Mouse (Mus musculus): ENCODE data around the gene Slc5a5.
"Not testable (repeated sequence)": the region's sequence is repeated elsewhere in the genome, so short reads cannot be mapped to it uniquely, and the experiment has no call there.

Slc5a5 gene

GRCm38 (mm10) chr8:70900872-70901387 is 8.4 kb upstream of the Slc5a5 start:
- DNase-seq = no peak

GRCm38 (mm10) chr8:70899226-70899625 is 6.7 kb upstream of the Slc5a5 start:
- no peak for DNase-seq

- DNase-seq = no peak
Measured at GRCm38 (mm10) chr8:70898661-70899198, 6.2 kb upstream of the Slc5a5 start.

- DNase-seq = peak; percentile 93
Measured at GRCm38 (mm10) chr8:70897681-70898413, 5.3 kb upstream of the Slc5a5 start.

GRCm38 (mm10) chr8:70897021-70897680 is 4.6 kb upstream of the Slc5a5 start, which contains the start of gene Rpl18a:
Gene Rpl18a (minus strand): TSS chr8:70897412.
- DNase-seq = peak; percentile 99

GRCm38 (mm10) chr8:70896316-70897020 is 3.9 kb upstream of the Slc5a5 start:
- no peak for DNase-seq

- not testable (repeated sequence) for DNase-seq
Measured at GRCm38 (mm10) chr8:70895571-70896259, 3.2 kb upstream of the Slc5a5 start.

- no peak for DNase-seq
Measured at GRCm38 (mm10) chr8:70894771-70895545, 2.4 kb upstream of the Slc5a5 start.

GRCm38 (mm10) chr8:70894385-70894720 is 1.8 kb upstream of the Slc5a5 start:
- DNase-seq = no peak

GRCm38 (mm10) chr8:70893656-70894384 is 1.3 kb upstream of the Slc5a5 start:
- DNase-seq = peak; percentile 91

GRCm38 (mm10) chr8:70892896-70893655 is 519 bp upstream of the Slc5a5 start:
- DNase-seq = no peak

GRCm38 (mm10) chr8:70891356-70891755 is 1.2 kb downstream of the Slc5a5 start:
- DNase-seq = peak; percentile 87

- DNase-seq = no peak
Measured at GRCm38 (mm10) chr8:70890656-70891055, 1.9 kb downstream of the Slc5a5 start.

GRCm38 (mm10) chr8:70887669-70888068 is 4.9 kb downstream of the Slc5a5 start:
- DNase-seq = peak; percentile 51

- DNase-seq = no peak
Measured at GRCm38 (mm10) chr8:70885612-70886011, 6.9 kb downstream of the Slc5a5 start.

GRCm38 (mm10) chr8:70884683-70885082 is 7.9 kb downstream of the Slc5a5 start:
- no peak for DNase-seq

- DNase-seq = no peak
Measured at GRCm38 (mm10) chr8:70884186-70884585, 8.4 kb downstream of the Slc5a5 start.

GRCm38 (mm10) chr8:70880546-70880945 is 12.0 kb downstream of the Slc5a5 start:
- no peak for DNase-seq

- DNase-seq = peak; percentile 14
Measured at GRCm38 (mm10) chr8:70880126-70880525, 12.4 kb downstream of the Slc5a5 start.

GRCm38 (mm10) chr8:70879500-70879899 is 13.1 kb downstream of the Slc5a5 start:
- DNase-seq = no peak

Measured in lung, postnatal 36 days (tissue).